Mouse (Mus musculus) cortical plate, adult 2 months (tissue): ENCODE results near the gene Cse1l.

ENCODE experiments used
- CTCF ChIP-seq: fragments of 200-500 bp; IDR thresholded peaks from 2 replicates; pipeline ENCODE4 v1.5.1; 2011; ENCODE audit warnings: mild to moderate bottlenecking, control low read depth, low read length; ENCODE audit not compliant: insufficient read depth; ENCODE audit errors: extremely low read depth
- POLR2A ChIP-seq: fragments of 200-500 bp; IDR thresholded peaks from 2 replicates; pipeline ENCODE4 v1.6.1; 2011; ENCODE audit warnings: mild to moderate bottlenecking, low read length, control low read depth; ENCODE audit not compliant: insufficient read depth; ENCODE audit errors: extremely low read depth

- no peak for TF ChIP-seq CTCF
- TF ChIP-seq POLR2A = no peak
These were observed 4.9 kb upstream of the Cse1l start for GRCm38 (mm10) chr2:166900792-166901505.
